Mouse (Mus musculus) cerebellum, adult 8-10 months (tissue): ENCODE results near the gene Esr2.
"Not testable (repeated sequence)": the region's sequence is repeated elsewhere in the genome, so short reads cannot be mapped to it uniquely, and the experiment has no call there.

Experiments
- DNase-seq: peaks from one replicate; pipeline ENCODE4 v3.0.0; 2022

Gene Esr2

DNA sequence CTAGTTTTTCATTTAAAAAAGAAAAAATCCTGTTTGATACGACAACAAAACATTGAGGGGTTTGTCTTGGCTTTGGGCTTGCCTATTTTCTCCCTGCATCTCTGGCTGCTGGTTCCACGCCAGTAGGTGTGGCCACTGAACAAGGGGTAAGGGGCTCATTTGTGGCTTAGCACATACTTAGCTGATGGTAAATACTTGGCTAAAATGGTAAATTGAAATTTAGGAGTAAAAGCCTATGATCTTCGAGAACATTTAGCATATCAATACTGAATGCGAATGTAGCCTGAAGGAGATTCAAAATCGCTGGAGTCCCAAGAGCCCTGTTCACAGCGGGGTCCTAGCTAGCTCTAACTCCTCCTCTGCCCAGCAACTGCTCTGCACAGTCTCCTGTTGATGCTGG is 40.4 kb downstream of the Esr2 start:
- DNase-seq, result no peak

DNA sequence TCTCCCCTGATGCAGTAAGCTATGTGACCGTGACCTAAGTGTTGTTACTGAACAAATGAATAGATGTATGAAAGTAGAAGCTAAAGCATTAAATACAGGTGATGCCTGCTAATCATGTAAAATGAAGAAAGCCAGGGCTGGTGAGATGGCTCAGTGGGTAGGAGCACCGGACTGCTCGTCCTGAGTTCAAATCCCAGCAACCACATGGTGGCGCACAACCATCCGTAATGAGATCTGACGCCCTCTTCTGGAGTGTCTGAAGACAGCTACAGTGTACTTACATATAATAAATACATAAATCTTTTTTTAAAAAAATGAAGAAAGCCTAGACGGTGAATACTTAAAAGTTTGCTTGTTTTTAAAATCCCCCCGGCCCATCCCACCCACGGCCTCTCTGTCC is 44.0 kb downstream of the Esr2 start:
- not testable (repeated sequence) for DNase-seq

DNA sequence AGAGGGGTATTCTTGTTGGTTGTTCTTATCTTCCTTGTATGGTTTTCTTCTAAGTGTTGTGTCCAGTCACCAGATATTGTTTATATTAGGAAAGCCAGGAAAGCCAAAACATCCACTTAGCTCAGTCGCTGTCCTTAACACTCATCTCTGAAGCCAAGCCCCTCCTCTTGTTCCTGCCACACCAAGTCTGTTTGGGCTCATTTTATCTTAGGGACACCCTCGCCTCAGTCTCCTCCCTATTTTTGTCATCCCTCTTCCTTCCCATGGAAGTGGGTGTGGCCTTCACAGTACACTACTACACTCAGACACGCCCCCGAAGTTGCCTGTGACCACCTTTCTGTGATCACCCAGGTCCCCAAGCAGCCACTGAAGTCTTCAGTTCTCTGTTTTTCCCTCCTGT is 44.5 kb downstream of the Esr2 start:
- no peak for DNase-seq

DNA sequence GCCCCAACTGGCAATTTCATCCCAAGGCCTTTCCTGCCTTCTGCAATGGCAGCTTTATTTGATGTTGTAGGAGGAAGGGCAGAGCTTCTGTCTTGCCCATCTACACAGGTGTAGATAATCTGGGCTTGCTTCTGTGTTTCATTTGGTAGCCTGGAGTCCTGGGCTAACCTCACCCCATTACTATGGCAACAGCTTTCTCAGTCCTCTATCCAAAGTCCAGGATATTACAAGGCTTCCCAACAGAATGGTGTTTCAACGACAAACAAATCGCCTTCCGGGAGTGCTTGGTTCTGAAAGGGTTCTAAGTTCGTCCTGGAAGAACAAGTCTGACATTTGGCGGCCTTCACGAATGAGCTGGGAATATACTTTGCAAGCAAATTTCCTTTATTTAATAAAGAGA is 46.2 kb downstream of the Esr2 start:
- DNase-seq, result no peak

DNA sequence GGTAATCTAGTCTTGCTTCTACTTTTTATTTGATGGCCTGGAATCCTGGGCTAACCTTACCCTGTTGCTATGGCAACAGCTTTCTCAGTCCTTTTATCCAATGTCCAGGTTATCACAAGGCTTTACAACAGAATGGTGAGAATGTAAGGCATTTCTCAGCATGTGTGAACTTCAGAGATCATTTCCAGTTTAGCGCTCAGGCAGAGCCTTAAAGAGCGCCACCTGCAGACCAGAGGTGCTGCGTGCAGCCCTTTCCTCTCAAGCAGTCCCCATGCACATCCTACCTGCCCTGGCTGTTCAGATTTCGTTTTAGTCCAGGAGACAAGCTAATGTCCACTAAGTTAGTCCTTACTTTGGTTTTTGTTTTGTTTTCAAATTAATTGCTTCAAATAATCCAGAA is 46.8 kb downstream of the Esr2 start:
- DNase-seq, result peak; percentile 67

DNA sequence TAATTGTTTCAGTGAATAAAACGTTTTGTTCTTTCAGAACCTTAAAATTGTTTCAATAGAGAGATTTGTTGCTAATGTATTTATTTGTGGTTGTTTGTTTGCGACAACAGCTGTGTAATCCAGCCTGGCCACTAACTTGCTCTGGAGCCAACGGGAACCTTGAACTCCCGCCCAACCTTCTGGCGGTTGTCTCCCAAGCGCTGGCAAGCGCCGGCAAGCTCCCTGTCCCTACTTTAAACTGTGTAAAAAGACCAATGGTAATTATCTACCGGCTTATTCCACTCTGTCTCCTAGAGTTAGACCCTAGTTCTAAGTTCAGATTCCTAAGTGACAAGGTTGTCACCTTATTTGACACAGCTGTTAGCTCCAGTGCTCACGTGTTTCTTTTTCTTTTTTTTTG is 48.2 kb downstream of the Esr2 start:
- DNase-seq, result peak; percentile 59

DNA sequence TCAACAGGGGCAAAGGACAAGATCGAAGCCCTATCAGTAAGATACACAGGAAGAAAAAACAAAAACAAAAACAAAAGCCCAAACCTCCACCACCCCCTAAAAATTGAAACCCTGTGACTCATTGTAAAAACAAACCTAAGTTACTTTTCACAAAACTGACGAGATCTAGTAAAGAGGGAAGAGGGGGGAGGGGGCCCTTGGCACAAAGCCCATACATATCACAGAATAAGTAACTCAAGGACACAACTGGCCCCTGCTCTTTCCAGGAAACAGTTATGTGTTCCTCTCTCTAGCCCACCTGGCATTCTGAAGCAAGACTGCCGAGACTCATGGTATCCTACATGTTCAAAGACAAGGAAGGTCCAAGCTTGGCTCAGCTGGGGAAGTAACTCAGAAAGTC is 48.8 kb downstream of the Esr2 start:
- DNase-seq, result no peak

DNA sequence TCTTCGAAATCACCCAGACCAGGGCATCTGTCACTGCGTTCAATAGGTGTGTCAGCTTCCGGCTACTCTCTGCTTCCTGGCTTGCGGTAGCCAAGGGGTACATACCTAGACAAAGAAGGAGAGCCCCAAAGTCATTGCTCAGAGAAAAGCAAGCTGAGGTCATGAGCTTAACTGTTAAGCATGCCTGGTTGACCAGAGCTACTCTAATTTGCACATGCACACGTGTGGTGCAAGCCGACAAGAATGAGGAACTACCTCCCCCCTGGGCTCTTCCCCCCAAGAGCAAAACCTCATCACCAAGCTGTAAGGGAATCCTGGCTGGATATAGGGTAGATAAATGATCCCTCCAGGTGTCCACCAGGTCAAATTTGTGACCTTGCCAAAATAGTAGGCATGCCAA is 53.8 kb downstream of the Esr2 start:
- no peak for DNase-seq

DNA sequence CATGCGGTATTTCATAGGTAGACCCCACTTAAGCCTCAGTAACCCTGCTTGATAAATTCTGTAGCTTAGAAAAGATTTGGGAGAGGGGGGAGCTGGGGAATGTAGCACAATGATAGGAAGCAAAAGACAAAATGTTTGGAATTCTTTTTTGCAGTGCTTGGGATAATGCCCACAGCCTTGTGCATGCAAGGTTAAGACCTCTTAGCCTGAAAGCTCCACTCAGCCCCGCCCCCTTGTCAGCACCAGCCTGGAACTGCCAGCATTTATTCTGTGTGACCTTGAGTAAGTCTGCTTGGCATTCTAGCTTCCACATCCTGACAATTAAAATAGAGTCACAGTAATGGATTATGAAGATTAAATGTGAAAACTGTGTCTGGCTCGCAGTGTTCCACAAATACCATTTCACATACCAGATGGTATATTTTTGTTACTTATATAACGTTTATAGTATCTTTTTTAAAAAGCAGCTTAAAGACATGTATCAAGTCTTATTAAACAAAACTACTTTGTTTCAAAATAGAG is 59.4 kb downstream of the Esr2 start:
- DNase-seq, result no peak

DNA sequence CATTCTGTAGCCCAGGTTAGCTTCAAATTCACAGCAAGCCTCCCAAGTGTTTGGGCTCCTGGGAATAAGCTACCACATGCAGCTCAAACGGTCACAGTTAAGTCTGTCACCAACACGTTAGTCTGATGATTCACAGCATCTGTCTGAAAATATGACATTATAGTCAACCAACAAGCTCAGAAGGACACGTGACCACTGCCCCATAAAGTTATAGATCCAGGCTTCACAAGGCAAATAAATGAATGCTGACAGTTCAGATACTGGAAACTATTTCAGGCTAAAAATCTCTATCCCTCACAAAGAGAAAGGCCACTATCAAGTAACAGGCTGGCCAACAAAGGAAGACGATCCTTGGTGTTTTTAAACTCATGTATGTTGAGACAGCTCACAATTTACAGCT is 60.5 kb downstream of the Esr2 start:
- no peak for DNase-seq

DNA sequence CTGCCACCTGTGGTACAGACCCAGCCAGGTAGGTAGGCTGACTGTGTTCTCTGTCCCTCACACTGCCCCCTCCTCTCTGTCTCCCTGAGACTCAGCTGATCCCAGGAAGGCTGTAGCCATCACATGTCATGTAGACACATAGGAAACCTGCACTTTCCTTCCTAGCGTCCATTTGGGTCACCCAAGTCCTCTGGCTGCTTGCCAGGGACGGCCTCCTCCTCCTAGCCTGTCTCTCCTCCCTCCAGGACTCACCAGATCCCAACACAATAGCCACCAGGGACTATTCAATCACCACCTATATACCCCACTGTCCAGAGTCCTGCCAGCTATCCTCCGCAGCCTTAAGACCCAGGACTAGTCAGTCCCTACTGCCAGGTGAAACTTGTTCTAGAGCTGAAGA is 66.0 kb downstream of the Esr2 start:
- no peak for DNase-seq

DNA sequence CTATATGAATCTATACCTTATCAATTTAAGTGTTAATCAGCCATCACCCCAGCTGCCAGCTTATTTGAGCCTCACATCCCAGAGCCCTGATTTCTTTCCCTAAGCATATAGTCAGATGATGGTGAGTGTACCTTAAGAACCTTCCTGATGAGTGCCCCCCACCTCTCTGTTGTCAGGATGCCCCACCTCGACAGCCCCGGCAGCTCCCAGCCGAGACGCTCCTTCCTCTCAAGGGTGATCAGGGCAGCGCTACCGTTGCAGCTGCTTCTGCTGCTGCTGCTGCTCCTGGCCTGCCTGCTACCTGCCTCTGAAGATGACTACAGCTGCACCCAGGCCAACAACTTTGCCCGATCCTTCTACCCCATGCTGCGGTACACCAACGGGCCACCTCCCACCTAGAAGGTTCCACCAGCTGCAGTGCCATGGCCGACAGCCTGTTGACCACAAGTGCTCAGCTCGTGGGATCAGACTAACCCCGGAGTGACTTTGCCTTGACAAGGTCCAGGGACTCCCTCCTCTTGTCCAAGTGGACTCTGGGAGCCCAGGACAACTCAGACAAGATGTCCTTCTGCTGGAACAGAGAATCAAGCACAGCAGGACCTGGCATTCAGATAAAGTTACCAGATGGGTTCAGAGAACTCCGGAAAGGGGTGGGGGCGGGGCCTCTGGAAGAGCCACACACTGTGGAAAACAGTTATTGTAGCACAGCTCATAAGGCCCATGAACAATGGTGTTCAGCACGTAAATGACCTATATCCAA is 67.2 kb downstream of the Esr2 start:
- DNase-seq, result peak; percentile 79

DNA sequence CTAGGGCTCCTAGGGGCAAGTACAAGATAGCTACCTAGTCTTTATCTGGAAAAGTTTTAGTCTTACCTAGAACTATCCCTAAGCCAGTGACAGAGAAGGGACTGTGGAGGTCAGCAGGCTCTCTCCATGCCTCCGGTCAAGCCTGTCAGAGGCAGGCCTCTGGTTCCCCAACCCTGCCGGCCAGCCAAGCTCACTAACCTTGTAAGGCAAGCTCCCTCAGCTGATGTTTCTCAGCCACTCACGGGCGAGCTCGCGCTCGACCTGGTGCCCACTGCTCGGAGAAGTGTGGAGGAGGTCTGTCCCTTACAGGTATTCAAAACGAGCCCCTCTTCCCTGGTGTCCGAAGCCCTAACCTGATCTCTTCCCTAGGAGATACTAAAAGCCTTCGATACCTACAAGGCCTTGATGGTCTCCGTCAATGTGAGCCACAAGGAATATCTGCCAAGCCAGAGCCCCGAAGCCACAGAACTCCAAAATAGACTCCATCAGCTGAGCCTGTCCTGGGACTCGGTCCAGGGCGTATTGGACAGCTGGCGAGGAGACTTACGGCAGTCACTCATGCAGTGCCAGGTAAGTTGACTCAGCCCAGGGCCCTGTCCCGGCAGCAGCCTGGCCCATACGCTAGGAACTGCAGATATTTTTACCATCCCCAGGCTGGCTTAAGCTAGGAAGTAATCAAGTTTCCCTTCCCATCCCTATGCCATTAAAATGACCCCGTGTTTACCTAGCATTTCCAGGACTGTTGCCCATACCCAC is 72.3 kb downstream of the Esr2 start:
- DNase-seq, result no peak

DNA sequence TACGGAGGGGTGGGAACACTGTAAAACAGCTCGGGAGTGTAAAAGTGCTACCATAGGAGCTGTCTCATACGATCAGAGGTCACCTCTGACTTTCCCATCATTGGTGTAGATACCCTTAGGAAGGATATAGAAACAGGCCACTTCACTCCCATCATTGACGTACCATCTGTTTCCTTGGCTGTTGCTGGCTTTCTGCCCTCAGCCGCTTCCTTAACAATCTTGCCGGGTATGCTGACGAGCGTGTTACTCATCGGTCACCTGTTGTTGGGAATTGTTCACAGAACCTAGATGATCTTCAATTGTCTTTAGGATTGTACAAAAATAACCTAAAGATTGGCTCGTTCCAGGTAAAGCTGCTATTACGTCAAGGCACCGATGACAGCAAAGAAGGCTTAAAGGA is 74.4 kb downstream of the Esr2 start:
- DNase-seq, result peak; percentile 68

DNA sequence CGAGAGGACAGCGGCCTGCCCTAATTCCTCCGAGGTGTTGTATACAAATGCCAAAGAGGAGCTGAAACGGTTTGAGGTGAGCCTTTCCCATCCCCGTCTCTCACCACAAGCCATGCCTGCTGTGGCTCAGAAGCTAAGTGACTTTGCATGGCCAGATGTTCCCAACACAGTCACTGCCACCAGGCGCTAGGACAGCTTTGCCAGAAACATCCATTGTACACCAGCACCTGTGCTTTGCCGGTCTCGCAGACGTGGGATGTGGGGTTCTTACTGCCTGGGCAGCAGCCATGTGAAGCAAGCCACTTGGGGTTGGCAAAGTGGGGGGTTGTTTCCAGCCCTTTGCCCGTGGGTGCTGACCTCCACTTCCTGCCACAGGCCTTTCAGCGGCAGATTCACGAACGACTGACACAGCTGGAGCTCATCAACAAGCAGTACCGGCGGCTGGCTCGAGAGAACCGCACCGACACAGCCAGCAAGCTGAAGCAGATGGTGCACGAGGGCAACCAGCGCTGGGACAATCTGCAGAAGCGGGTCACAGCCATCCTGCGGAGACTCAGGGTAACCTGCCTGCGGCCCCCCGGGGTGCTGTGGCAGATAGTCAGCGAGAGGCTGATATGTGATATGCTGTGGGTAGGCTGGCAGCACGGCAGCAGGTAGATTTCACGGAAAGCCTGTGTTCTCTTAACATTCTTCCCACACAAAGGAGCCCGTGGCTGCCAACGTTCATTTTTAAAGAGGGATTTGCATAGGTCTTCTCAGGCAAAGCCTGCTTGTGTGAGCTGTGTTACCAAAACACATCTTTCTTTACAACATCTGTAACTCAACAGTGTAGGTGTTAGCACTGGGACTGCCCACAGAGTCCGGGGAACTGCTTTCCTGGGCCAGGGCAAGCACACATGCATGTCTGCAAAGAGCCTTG is 81.7 kb downstream of the Esr2 start:
- DNase-seq, result no peak

DNA sequence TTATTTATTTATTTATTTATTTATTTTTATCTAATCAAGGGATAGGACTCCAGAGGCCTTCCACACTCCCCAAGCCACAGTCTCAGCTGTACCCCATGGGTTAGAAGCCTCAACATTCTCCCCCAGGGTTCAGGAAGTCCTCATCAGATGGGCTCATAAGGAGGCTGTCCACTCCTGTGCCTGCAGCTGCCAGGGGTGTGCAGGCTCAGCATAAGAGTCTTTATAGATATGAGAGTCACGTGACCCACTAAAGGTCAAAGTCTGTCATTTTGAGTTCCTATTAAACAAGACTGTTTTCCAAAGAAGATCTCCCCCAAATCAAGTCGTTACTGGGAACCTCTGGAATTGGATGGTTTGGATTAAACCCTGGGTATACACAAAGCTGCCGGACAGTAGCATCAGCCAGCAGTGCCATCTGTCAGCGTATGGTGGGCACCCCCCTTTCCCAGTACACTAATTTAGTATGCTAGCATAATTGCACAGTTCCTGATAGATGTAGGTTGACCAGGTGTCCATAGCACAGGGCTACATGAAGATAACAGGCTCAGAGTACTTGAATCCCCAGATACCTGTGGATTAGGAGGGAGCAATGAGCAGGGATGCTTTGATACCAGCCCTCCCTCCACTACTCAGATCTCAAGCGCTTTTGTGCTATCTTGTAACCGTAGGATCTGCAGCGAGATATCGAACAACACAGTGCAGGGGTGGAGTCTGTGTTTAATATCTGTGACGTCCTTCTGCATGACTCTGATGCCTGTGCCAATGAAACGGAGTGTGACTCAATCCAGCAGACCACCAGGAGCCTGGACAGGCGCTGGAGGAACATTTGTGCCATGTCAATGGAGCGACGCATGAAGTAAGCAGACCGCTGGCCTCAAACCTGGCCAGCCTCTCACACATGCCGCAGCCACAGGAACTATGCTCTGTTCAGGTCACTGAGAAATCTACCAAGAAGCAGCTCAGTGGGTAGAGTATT is 83.2 kb downstream of the Esr2 start:
- no peak for DNase-seq

DNA sequence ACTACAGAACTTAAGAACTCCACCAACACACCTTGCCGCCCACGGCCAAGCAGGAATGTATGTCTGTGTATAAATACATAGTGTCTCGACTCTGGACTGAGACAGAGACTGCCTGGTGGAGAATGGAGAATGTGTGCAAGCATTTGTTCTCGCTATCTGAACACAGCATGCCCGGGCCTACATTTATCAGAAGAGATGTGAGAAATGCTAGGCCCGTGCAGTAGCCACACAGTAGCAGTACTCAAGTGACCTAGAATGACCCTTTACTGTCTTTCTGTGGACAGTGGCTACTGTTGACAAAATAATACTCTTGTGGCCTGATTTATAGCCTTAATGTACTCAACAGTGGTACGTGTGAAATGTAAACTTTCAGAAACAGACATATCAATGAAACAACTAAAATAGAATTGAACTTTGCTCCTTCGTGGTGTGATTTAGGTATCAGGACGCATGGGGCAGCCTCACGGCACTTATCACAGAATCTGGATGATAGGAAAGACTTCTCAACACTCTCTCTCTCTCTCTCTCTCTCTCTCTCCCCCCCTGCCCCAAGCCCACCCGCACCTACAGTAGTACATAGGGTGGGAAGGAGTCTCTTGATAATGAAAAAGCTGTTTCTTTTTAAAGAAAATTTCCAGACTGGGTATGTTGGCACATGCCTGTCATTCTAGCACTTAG is 84.1 kb downstream of the Esr2 start:
- no peak for DNase-seq

DNA sequence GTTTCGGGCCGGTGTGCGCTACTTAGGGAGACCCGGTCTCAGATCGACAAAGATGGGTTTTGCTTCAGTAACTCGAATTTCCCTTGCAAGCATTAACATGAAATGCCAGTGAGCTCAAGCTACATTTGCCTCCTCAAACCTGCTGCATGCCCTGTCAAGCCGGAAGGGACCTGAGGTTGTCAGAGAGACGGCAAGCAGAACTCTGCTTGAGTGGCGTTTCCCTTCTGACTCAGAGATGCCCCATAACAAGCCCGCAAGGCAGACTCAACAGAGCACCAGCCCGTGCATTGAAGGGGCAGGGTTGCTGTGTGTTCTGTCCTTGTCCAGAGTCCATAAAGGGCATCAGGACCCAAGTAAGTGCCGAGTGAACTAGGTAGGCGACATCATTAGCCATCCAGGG is 90.0 kb downstream of the Esr2 start:
- no peak for DNase-seq

DNA sequence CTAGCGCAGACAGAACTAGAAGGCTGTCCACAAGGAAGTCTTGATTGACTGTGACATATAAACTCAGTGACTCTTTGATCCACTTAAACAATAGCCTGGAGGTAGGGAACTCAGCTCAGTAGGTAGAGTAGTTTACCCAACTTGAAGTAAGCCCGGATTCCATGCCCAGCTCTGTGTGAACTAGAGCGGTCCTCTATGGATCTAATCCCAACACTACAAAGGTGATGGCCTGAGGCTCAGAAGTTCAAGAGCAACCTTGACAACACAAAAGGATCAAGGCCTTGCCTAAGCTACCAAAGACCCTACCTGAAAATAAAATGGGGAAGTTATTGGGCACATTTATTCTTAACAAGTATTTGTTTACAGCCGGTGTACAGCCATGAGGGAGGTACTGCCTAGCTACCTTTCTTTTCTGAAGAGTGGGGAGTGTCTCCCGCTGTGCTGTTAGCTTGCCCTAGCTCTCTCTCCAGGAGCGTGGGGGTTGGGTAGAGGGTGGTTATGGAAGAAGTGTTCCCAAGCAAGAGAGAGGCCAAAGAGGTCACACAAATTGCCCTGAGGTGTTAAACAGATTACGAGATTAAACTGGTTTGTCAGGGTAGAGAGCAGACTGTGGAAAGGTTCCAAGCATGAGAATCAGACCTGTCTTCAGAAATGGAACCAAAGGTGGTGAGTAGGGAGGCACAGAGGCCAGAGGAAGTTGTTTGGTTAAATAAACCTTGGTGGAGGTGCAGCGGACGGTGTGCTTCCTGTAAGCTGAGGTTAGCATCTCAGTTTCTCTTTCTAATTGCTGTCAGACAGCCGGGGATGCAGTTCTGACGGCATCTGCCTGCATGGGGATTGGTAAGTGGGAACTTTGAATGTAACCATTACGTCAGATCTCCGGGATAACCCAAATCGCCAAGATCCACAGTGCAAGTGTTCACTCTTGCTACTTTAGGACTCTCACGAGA is 90.8 kb downstream of the Esr2 start:
- DNase-seq, result no peak

DNA sequence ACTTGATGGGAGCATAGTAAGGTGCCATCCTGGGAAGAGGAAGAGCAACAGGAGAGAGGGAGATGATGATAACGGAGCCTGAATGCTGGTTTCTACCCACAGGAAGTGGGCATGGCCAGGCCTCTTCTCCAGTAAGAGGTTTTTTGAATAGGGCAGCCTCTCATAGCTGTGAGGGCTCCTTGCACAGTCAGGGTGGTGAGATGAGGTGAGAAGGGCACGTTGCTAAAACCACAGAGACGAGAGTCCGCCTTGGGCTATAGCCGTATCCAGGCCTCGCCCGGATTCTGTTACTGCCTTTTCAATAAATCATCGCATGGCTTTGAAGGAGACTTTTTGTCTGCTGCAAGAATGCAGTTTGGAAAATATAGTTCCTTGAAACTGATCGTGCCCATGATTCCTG is 92.0 kb downstream of the Esr2 start:
- no peak for DNase-seq
